Mouse (Mus musculus) heart, postnatal 4 days (tissue): Measurements from ENCODE around the gene Mapt. TPM values are rescaled to one million over a fixed set of nuclear protein-coding genes. Genes with fewer than 3 reads are reported as not detected.
"Not testable (repeated sequence)": the region's sequence is repeated elsewhere in the genome, so short reads cannot be mapped to it uniquely, and the experiment has no call there.

Experiments
- DNase-seq: peaks from one replicate; pipeline ENCODE4 v3.0.0; 2021
- total RNA-seq, 2 experiments: library from RNA; stranded (reverse); gene quantifications; 2 replicates each; pipeline ENCODE4 v1.2.3; 2021

Gene Mapt
- total RNA-seq, 2 experiments from 2014 or later, result 7.1 to 8.1 TPM

DNA sequence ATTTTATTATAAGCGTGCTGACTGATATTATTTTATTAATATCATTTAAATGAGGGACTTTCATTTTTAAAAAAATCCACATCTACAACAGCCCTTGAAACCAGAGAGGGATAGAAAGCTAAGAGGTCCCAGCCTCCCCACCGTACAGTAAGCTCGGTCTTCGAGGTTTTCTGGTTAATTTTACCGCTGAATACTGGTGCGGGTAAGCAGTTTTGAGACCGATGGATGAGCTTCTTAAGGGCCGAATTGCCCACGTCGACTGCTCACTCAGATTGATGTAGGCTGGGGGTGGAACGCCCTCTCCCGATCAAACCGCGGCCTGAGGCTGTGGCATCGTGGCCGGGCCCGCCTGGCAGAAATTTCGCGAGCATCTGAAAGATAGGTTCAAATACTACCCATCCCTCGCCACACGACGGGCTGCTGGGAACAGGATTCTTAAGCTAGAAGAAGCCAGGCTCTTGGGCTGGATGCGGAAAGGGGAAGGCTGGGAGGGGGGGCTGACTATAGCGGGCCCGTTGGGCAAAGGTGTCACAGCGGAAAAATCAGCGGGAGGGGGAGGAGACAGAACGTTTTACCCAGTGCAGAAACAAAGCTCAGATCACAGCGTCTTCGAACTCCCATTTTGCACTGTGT, 2.5 kb downstream of the Mapt start:
- DNase-seq, result no peak

DNA sequence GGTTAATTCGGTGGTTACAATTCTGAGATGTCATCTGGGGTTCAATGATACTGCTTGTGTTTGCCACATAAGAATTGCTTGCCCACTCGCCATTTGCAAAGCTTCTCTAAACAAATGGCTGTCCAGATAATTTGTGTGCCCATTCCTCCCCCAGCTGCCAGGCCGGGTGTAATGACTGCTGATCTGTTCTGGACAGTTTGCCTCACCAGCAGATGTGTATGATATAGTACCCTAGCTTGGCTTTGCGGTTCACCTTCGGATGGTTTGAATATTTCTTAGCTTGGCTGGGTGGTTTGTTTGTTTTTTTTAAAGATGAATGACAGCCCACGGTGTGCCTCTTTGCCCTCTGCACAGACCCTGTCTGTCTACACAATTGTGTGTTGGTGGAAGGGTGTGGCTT, 3.5 kb downstream of the Mapt start:
- no peak for DNase-seq

DNA sequence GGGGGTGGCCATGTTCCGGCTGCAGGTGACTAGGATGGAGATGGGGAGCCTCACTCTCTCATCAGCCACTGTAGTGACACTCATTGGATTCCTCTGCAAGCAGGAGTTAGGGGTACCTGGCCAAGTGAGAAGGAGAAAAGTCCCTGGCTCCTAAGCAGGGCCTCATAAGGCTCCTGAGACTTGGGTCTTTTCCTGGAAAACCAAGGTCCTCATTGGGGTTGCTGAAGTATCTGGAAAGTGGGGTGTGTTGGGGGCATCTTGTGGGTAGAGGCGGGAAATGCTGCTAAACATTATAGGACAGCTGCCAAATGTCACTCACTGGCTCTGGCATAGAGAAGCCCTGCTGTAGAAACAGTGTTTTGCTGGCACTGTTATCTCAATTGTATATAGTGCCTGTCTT, 4.7 kb downstream of the Mapt start:
- DNase-seq, result no peak

DNA sequence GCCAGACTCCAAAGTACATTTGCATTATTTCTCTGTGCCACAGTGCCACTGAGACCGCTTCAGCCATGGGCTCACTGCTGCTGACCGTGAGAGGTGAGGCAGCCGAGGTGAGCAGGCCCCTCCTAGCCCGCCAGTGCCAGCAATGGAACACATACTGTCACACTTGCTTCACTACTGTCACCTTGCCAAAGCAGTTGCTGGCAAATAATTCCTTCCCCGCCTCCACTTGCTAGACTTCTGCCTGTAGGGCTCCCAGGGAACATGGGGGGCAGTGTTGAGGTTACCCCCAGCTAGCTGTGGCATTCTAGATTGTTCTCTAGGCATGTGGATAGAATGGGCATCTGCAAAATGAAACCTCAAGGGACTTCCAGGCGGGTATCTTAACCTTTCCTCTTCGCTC, 6.0 kb downstream of the Mapt start:
- DNase-seq, result peak; percentile 76

DNA sequence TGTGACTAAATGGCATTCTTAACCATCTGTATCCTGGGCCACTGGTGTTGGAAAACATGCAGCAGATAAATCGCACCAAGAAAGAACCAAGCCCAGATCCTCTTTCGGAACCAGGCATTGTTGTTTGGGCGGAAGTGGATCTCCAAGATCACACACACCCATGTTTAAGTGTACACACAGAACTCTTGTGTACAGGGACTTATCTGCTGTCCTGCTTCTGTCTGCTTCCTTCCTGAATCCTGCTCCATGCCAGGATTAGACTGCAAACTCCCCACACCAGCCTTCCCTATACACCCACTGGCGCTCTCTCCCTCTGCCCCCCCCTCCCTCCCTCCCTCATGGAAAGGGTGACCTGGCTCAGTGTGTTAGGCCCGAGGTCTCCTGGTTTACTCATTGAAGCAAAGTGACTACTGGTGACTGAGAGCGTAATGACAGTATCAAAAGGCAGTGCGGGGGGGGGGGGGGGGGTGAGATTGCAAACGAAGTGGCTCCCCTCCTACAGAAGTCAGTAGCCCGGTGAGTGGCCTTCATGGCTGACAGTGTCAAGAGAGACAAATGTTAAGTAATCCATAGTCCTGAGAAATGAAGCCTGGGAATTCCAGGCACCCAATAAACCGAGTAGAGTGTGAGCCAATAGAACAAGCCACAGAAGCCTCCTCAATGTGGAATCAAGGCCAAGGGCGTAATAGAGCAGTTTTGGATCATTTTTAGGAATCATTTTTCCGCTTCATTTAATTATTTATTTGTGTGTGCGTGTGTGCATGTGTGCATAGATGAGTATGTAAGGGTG, 7.0 kb downstream of the Mapt start:
- DNase-seq, result no peak

DNA sequence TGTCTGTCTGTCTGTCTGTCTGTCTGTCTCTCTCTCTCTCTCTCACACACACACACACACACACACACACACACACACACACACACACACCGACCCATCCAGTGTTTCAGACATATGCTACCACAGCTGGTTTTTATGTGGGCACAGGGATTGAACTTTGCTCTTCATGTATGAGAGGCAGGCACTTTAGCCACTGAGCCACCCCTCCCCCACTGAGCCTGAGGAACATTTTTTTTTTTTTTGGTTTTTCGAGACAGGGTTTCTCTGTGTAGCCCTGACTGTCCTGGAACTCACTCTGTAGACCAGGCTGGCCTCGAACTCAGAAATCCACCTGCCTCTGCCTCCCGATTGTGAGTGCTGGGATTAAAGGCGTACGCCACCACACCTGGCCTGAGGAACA, 14.3 kb downstream of the Mapt start:
- DNase-seq, result not testable (repeated sequence)

DNA sequence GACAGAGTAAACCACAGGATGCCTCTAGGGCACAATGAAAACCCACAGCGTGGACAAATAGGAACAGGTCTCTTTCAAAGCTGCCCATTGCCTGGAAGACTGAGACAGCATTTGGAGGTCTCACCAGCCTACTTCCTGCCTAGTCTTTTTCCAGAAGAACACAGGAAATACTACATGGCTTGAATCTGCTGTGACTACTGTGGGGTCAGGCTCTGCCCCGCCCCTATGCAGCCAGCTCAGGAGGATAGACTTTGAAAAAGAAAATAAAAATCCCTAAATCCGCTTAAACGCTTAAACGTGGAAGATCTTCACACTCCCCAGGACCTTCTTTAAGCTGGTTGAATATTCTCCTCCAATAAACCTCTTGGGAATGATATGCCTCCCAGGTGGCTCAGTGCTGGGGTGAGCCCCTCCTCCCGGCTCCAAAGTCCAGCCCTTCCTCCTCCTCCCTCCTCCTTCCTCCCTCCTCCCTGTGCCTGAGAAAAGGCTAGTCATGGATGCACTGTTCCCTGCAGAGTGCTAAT, 15.0 kb downstream of the Mapt start:
- no peak for DNase-seq

DNA sequence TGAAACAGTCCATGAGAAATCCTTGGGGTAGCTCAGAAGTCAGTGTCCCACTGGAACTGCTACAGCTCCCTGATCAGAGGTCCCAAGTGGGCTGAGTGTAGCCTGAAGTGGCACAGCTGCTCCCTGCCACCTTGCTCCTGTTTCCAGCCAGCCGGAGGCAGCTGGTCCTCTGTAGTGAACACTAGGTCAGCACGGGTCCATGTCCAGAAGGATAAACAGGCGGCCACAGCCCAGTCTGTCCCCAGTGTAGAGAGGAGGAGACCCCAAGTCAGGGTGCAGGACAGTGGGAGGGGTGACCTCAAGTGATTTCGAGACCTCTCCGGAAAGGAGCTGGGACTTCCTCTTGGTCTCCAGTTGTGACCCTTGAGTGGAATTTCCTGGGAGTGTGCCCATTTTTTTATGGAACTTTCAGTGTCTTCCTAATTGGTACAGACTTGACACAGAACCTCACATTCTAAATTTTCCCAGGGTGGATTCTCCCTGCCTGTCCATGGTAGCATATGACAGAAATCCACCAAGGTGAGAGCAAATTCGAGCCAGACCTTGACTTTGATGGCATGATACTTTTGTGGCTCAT, 16.0 kb downstream of the Mapt start:
- DNase-seq, result no peak

DNA sequence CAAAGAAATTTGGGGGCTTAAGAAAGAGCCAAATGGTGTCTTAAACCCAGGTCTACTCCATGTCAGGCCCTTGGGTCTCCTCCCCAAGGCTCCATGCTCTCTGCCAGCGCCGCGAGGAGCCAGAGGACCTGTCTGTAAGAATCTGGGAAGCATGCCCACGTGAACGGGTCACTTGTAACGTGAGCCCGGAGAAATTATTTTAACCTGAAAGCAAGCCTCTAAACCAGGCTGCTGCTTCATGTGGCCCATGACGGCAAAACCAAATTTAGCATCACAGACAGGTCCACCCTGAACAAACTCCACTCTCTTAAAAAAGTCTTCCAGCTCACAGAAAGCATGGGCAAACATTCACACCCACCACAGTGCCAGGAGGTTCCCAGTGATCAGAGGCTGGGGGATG, 18.2 kb downstream of the Mapt start:
- DNase-seq, result peak; percentile 40

DNA sequence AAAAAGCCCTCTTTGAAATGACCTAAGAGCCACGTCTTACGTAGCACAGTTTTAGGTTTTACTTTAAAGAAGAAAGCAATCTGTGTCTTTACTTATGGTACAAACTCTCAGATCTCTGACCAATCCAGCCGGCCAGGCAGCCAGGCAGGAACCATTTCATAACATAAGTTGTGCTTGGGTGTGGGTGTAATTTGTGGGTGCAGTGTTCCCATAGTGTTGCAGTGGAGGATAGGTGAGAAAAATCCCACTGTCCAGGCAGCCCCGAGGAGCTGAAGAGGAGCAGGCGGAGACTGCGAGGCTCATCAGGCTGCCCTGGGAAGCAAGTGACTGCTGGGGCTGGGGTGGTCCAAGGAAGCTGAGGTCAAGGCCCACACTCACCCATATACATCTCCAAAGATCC, 19.9 kb downstream of the Mapt start:
- no peak for DNase-seq

DNA sequence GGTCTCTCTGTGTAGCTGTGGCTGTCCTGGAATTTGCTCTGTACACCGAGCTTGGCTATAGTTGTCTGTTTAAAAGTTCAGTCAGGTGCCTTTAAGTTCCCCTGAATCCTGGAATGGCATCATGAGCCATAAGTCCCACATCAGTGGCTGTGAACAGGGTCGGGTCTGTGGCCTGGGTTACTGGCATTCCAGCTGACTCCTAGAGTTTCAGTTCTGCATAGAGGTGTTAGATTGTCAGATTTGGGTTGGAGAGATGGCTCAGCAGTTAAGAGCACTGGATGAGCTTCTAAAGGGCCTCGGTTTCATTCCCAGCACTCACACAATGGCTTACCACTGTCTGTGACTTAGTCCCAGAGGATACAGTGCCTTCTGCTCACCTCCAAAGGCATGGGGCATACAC, 20.9 kb downstream of the Mapt start:
- DNase-seq, result no peak

DNA sequence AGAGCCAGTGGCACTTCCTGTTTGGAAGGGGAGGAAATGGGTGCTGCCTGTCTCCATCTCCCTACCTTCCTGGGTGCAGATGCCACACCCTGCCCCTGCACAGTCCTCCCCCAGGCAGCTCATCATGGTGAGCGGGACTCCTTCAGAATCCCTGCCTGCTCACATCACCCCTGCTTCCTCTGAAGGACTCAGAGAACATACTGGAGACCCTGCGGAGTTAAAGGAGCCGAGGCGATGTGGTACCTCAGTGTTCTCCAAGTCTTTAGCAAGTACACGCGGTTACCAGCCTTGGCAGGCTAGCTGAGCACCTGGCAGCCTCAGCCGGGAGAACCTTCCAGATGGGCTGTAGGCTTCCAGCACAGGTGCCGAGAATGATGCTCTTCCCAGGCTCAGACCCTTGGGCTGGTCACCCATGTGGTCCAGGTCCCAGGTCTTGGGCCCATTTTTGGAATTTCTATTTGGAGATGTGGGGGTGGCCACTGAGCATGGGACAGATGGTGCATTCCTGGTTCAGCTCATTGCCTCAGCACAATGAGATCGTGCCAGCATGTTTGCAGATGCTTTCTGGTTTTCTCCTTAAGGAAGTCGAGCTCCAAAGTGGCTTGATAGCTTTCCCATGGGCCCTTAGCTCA, 23.3 kb downstream of the Mapt start:
- no peak for DNase-seq

DNA sequence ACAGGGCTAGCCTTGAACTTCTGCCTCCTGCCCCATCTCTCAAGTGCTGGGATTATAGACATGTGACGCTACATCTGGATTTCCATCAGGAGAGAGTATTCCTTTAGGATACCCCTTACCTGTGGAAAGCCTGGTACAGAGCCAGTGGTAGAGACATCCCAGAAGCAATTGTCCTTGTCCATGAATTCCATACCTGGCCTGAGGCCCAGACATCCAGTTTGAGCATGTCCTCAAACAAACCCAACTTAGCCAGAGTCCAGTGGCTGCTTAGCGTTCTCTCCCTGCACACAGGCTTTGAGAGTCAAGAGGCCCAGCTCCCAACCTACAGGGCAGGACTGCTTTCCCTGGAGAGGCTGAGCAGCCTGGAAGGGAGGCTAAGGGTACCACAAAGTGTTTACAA, 25.0 kb downstream of the Mapt start:
- peak; percentile 24 for DNase-seq

DNA sequence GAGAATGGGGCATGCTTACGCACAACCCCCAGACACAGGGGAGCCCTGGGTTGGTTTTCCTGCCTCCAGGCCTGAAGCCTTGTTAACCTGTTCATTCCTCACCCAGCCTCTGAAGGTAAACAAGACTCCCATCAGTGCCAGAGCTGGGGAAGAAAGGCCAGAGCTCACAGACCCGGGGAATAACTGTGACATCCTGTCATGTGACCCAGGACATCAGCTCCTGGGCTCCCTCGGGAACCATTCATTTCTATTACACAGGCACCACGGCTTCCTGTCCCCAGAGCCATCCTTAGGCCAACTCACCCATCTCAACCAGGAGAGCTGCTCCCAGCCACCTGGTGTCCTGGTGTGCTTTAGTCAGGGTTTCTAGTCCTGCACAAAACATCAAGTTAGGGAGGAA, 27.8 kb downstream of the Mapt start:
- no peak for DNase-seq

DNA sequence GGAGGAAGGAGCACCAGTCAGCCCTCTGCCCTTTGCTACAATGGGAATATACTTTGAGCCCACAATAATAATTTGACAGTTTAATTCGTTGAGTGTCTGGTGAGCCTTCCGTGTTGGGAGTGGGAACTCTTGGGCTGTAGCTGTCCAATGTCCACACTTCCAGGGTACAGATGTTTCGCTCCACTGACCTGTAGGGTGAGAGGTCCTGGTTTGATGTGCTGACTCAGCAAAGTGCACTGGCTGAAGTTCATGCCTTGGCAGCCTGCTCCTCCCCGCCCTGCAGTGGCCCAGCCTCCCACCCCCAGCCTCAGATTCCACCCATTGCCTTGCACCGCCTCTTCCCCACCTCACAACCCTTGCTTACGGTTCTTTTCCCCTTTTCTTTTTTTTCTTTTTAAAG, 33.5 kb downstream of the Mapt start:
- DNase-seq, result no peak

DNA sequence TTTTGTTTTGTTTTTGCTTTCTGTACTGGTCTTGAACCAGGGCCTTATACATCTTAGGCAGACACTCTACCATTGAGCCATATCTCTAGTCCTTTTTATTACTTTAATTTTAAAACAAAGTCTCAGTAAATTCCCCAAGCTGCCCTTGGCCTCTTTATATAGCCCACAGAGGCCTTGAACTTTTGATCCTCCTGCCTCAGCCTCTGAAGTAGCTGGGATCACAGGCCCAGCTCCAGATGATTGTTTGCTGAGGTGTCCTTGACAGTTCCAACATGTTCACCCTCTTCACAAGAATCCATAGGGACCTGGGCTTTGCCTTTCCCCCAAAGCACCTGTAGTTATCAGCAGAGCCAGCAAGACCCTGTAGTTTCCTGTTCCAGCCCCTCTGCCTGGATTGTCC, 34.5 kb downstream of the Mapt start:
- no peak for DNase-seq

DNA sequence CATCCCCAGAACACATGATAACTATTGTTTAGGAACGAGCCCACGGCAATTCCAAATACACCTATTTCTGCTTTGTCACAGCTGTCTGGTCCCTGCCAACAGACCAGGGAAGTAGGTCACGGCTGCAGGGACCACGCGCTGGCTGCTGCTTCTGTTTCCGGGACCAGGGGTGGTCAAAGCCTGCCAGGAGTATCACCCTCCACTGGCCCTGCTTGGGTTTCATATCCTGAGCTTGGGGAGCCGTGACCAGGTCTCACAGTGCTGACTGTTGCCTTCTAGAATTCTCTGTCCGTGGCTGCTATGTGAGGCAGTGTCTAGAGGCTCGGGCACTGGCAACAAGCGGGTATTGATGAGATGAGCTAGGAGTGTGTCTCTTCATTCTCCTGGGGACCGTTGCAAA, 36.2 kb downstream of the Mapt start:
- DNase-seq, result no peak

DNA sequence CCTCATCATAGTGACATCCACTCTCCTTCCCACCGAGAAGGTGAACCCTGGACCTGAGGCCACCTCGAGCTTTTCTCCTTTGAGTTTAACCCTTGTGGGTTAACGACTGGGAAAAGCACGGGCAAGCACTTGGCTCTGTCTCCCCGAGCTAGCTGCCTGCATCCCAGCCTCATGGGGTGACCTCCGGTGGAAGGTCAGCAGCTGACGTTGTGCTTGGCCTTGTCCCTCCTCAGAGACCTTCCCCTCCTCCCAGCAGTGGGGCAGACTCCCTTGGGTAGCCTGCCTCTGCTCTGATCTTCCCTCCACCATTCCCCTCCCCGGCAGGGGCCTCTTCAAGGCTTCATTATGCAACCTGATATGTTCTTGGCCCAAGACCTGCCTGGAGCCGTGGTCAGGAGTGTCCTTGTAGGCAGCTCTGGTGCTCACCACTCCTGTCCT, 38.2 kb downstream of the Mapt start:
- peak; percentile 29 for DNase-seq

DNA sequence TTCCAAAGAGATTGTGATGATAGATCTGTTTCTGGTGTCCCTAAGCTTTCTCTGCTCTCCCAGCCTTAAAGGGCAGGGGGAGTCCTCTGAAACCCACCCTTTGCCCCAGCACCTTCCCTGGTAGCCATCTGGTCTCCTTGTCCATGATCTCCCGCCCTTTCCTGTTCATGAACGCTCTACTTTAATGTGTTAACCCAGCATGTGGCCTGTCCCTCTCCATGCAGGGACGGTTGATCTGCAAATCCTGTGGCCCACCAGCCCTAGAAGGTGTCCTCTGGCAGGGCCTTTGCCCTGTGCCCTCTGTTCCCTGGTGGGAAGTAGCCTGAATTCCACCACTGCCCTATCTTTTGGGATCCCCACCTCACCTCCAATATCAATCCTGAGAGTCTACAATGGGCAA, 39.3 kb downstream of the Mapt start:
- no peak for DNase-seq

DNA sequence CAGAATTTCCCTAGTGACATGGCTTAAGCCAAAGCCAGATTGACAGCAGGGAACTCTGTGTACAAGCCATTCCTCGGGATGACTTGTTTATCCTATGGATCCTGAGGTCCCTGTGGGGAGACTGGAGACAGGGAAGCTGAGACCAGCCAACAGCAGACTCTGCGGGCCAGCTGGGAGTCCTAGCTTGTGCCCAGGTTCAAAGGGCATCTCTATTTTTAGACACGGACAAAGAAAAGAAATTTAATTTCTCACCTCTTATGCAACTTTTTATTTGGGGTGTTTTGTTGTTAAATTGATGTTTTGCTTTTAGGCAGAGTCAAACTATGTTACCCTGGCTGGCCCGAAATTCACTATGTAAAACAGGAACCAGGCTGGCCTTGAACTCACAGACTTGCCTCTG, 39.7 kb downstream of the Mapt start:
- no peak for DNase-seq

DNA sequence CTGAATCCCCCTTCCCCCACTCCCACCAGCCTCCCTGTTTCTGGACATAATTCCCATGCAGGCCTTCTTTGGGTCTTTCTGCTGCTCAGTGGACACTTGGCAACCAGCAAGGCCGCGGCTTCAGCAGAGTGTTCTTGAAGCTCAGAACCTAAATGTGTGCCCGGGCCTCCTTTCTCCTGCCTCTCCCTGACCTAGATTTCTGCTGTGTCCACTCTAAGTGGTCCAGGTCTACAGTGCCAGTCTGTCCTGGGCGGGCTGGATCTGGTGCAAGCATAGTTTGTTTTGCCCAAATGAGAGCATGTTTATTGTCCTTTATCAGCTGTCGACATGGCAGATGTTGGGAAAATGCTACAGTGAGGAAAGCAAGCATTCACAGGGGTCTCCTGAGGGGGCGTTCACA, 40.7 kb downstream of the Mapt start:
- no peak for DNase-seq

DNA sequence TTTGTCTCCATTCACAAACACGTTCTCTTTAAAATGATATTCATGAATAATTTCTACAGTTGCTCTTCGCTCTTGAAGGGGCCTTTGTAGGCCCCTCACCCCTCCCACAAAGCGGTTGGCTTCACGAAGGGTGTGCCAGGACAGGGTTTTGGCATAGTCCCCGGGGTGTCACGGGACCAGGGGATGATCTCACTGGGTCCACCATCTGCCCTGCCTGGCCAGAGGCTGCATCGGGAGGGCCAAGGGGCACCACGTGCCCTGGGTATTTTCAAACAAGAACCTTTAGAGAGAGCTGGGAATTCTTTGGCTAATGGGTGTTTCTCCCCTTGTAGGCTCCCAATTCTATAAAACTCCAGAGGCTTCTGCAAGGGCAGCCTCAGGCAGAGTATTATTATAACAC, 41.2 kb downstream of the Mapt start:
- DNase-seq, result peak; percentile 82

DNA sequence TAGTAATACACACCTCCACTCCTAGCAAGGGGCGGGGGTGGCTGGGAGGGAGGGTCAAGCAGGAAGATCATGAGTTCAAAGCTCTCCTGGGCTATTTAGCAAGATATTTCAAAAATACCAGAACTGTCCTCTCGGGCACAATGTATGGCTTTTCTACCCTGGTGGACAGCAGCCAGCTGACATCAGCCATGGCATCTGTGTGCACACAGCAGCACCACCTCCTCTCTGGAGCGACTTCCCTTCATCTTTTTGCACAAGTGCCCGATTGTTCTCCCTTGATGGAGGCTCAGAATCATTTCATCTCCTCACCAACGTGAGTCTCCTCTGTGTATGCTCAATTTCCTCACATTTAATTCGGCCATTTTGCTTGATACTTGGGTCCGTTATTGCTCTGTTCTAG, 44.6 kb downstream of the Mapt start:
- DNase-seq, result no peak
